Mouse (Mus musculus) cerebellum, adult 2 months (tissue): ENCODE results near the gene Tmem136.
A peak's percentile ranks its signal among the peaks of the same experiment; 100 is the strongest.

Source experiments
- CTCF ChIP-seq: fragments of 200-500 bp; IDR thresholded peaks from 2 replicates; pipeline ENCODE4 v1.5.1; 2011; ENCODE audit warnings: low read depth, mild to moderate bottlenecking, control low read depth, low read length, moderate library complexity, borderline replicate concordance; ENCODE audit not compliant: insufficient read depth
- POLR2A ChIP-seq: fragments of 200-500 bp; IDR thresholded peaks from 2 replicates; pipeline ENCODE4 v1.6.1; 2011; ENCODE audit warnings: low read length, control low read depth, borderline replicate concordance; ENCODE audit not compliant: insufficient read depth

GRCm38 (mm10) chr9:43105664-43106361 is 10.6 kb downstream of the Tmem136 start:
- TF ChIP-seq CTCF (no peak), POLR2A (peak; percentile 48; the same call in 1 of the 2 replicates)
